Mouse (Mus musculus): ENCODE results near the gene Gm29427. TPM values are rescaled to one million over a fixed set of nuclear protein-coding genes. Genes with fewer than 3 reads are reported as not detected.
"Not testable (repeated sequence)": the region's sequence is repeated elsewhere in the genome, so short reads cannot be mapped to it uniquely, and the experiment has no call there.

Gm29427 gene
- polyA plus RNA-seq, 2 experiments from 2014 or later: not detected

- ATAC-seq: not testable (repeated sequence)
These were observed 56.0 kb downstream of the Gm29427 start for GRCm38 (mm10) chr1:130659641-130660040.

GRCm38 (mm10) chr1:130644103-130644502, 71.5 kb downstream of the Gm29427 start:
- no peak for ATAC-seq

- ATAC-seq: no peak
These were observed 74.6 kb downstream of the Gm29427 start for GRCm38 (mm10) chr1:130640967-130641366.

GRCm38 (mm10) chr1:130633761-130634410, 81.7 kb downstream of the Gm29427 start:
- peak; percentile 92 for ATAC-seq

- no peak for ATAC-seq
These were observed 82.3 kb downstream of the Gm29427 start for GRCm38 (mm10) chr1:130633316-130633715.

- ATAC-seq: no peak
These were observed 86.1 kb downstream of the Gm29427 start, which contains the start of gene Zp3r for GRCm38 (mm10) chr1:130629521-130629920. Zp3r (minus strand) TSS chr1:130629621.

Other genes with a start within 250 kb of the Gm29427 start
- not detected for gene Zp3r, start 86.2 kb downstream of the Gm29427 start, polyA plus RNA-seq (2017; shearing (Covaris generic))
- gene C4bp, start 54.2 kb downstream of the Gm29427 start, polyA plus RNA-seq (2017; shearing (Covaris generic)): not detected
- gene Yod1, start 1.5 kb upstream of the Gm29427 start, polyA plus RNA-seq (2017; shearing (Covaris generic)): 10 to 100 TPM; 20.7 to 21.8 TPM
- gene Pfkfb2, start 13.5 kb upstream of the Gm29427 start, polyA plus RNA-seq (2017; shearing (Covaris generic)): 1 to 10 TPM; 2.2 to 5.2 TPM
- under 1 TPM in 1 of 2 experiments, not detected in 1; 0.15 TPM for gene AA986860, start 16.2 kb upstream of the Gm29427 start, polyA plus RNA-seq (2017; shearing (Covaris generic))
- gene Fcamr, start 85.1 kb upstream of the Gm29427 start, polyA plus RNA-seq (2017; shearing (Covaris generic)): under 1 TPM; 0.43 to 0.71 TPM
- under 1 TPM in 1 of 2 experiments, not detected in 1; 0.98 TPM for gene Pigr, start 110.9 kb upstream of the Gm29427 start, polyA plus RNA-seq (2017; shearing (Covaris generic))
- gene Fcmr, start 149.9 kb upstream of the Gm29427 start, polyA plus RNA-seq (2017; shearing (Covaris generic)): 1 to 10 TPM; 2.0 to 4.4 TPM
- gene Il24, start 171.7 kb upstream of the Gm29427 start, polyA plus RNA-seq (2017; shearing (Covaris generic)): not detected
- not detected for gene Il20, start 195.7 kb upstream of the Gm29427 start, polyA plus RNA-seq (2017; shearing (Covaris generic))
- gene Il19, start 224.3 kb upstream of the Gm29427 start, polyA plus RNA-seq (2017; shearing (Covaris generic)): not detected

Measured in CD4-positive, CD25-positive, alpha-beta regulatory T cell, adult 4 months (primary cell).